24 mouse cellular contexts compared by ENCODE assay signal in genomic region chr5:146955651-146956050, GRCm38 (mm10). TPM values are rescaled to one million over a fixed set of nuclear protein-coding genes. Genes with fewer than 3 reads are reported as not detected.
DNase-seq lines count a peak whose midpoint lies in the region; ATAC-seq and TF ChIP-seq lines count a peak whose summit lies in the region.
"Had no signal": no experiment of that assay in that cellular context is flagged by ENCODE, and none has a peak within 500 bp of the region (broad histone marks: within the 10 kb centered on the region; RNA-seq: fewer than 3 reads in every experiment).

No protein-coding gene starts in this region.

- TF ChIP-seq CTCF in MEL (IDR thresholded peaks at IDR 0.05 in 2 of 3, conservative IDR thresholded peaks at IDR 0.05 in 1 of 3; ENCODE audit: control insufficient read depth in 1 of 3, insufficient read depth in 1 of 3, low read depth in 2 of 3, low read length in 3 of 3, poor library complexity in 1 of 3, severe bottlenecking in 1 of 3) = no peak

- H3K4me1 ChIP-seq in megakaryocyte, embryonic 14.5 days = peaks cover 2% of the 10 kb centered on the region; the same call in 1 of the 2 replicates
- 0 out of 4 replicates have a peak, but pooled peaks cover 0 to under 1% of the 10 kb centered on the region in 2 experiments for H3K4me1 ChIP-seq in MEL (ENCODE audit: control insufficient read depth in 1 of 2, insufficient read depth in 2 of 2, low read length in 2 of 2)
- H3K4me1 ChIP-seq in stomach, embryonic 16.5 days (ENCODE audit: control insufficient read depth, insufficient read depth, low read length) = no peaks in the 10 kb centered on the region
- H3K4me1 ChIP-seq: embryonic facial prominence, embryonic 13.5 days; embryonic facial prominence, embryonic 15.5 days; forebrain, embryonic 10.5 days; forebrain, embryonic 12.5 days had no signal

- no peak for TF ChIP-seq POLR2A in MEL (IDR thresholded peaks at IDR 0.05; ENCODE audit: control insufficient read depth in 1 of 2, insufficient read depth in 1 of 2, low read depth in 1 of 2, low read length in 2 of 2, poor library complexity in 1 of 2)

- H3K27me3 ChIP-seq in megakaryocyte, embryonic 14.5 days (replicated peaks) = no peaks in the 10 kb centered on the region
- no peaks in the 10 kb centered on the region for H3K27me3 ChIP-seq in MEL (ENCODE audit: control insufficient read depth in 1 of 2, insufficient read depth in 2 of 2, low read length in 2 of 2)
- H3K27me3 ChIP-seq in stomach, embryonic 16.5 days (ENCODE audit: control insufficient read depth, insufficient read depth, low read length) = no peaks in the 10 kb centered on the region
- H3K27me3 ChIP-seq: embryonic facial prominence, embryonic 13.5 days; embryonic facial prominence, embryonic 15.5 days; forebrain, embryonic 12.5 days; Patski had no signal

- H3K4me2 ChIP-seq in stomach, embryonic 16.5 days (ENCODE audit: low read depth, low read length) = no peak overlapping the region
- H3K4me2 ChIP-seq: embryonic facial prominence, embryonic 13.5 days; embryonic facial prominence, embryonic 15.5 days; forebrain, embryonic 12.5 days had no signal

- H3K4me3 ChIP-seq in megakaryocyte, embryonic 14.5 days (replicated peaks) = peak overlapping the region; percentile 47
- H3K4me3 ChIP-seq in MEL (ENCODE audit: control insufficient read depth in 1 of 2, insufficient read depth in 1 of 2, low read depth in 2 of 2, low read length in 2 of 2) = no peak overlapping the region
- H3K4me3 ChIP-seq in stomach, embryonic 16.5 days (replicated peaks; ENCODE audit: low read length) = no peak overlapping the region
- H3K4me3 ChIP-seq: embryonic facial prominence, embryonic 13.5 days; embryonic facial prominence, embryonic 15.5 days; erythroblast, embryonic 14.5 days; forebrain, embryonic 10.5 days; forebrain, embryonic 12.5 days had no signal

- no peak for DNase-seq in MEL (ENCODE audit: low read depth, low spot score)
- DNase-seq in layer of hippocampus, postnatal 36 days = no peak
- DNase-seq in adrenal gland, adult 2 months = no peak
- DNase-seq: adrenal gland, postnatal 10 days; adrenal gland, postnatal 25 days; cerebellum, adult 11 months; cerebellum, adult 18-20 months; cerebellum, adult 8-10 months; cerebellum, adult 9-11 months; cerebellum, postnatal 14 days; cerebellum, postnatal 36 days; embryo, embryonic 11 days had no signal

- no peak overlapping the region for H3K9ac ChIP-seq in MEL (ENCODE audit: control insufficient read depth, low read depth, low read length, poor library complexity, severe bottlenecking)
- H3K9ac ChIP-seq in stomach, embryonic 16.5 days (ENCODE audit: low read length) = no peak overlapping the region
- H3K9ac ChIP-seq: embryonic facial prominence, embryonic 13.5 days; embryonic facial prominence, embryonic 15.5 days; forebrain, embryonic 12.5 days had no signal

- no peak overlapping the region for H3K27ac ChIP-seq in MEL (ENCODE audit: control insufficient read depth, low read depth, low read length)
- H3K27ac ChIP-seq in stomach, embryonic 16.5 days (ENCODE audit: low read length) = no peak overlapping the region
- H3K27ac ChIP-seq: embryonic facial prominence, embryonic 13.5 days; embryonic facial prominence, embryonic 15.5 days; forebrain, embryonic 10.5 days; forebrain, embryonic 12.5 days had no signal

- ATAC-seq in megakaryocyte, adult 5-6 weeks (ENCODE audit: poor library complexity, severe bottlenecking) = no peak
- 0 out of 2 replicates have a peak, but pooled peaks have one; percentile 11 for ATAC-seq in stomach, embryonic 16.5 days (ENCODE audit: insufficient read depth, low FRiP score)
- ATAC-seq: activated CD4-positive, CD25-positive, alpha-beta regulatory T cell, adult 4 months; forebrain, embryonic 14.5 days; forebrain, embryonic 16.5 days; Patski had no signal

- H3K36me3 ChIP-seq in megakaryocyte, embryonic 14.5 days (replicated peaks; ENCODE audit: low read length) = peaks cover 100% of the 10 kb centered on the region
- peaks cover 0 to 25% of the 10 kb centered on the region in 2 experiments; a peak in 2 of 4 replicates for H3K36me3 ChIP-seq in MEL (ENCODE audit: control insufficient read depth in 1 of 2, insufficient read depth in 2 of 2, low read length in 2 of 2)
- peaks cover 36% of the 10 kb centered on the region; the same call in 1 of the 2 replicates for H3K36me3 ChIP-seq in stomach, embryonic 16.5 days (ENCODE audit: control insufficient read depth, insufficient read depth, low read length)

- no peaks in the 10 kb centered on the region for H3K9me3 ChIP-seq in megakaryocyte, embryonic 14.5 days
- H3K9me3 ChIP-seq in MEL (replicated peaks; ENCODE audit: insufficient read depth, low read length) = no peaks in the 10 kb centered on the region
- no peaks in the 10 kb centered on the region for H3K9me3 ChIP-seq in stomach, embryonic 16.5 days (replicated peaks; ENCODE audit: control insufficient read depth, low read length)
- H3K9me3 ChIP-seq: embryonic facial prominence, embryonic 13.5 days; embryonic facial prominence, embryonic 15.5 days; forebrain, embryonic 10.5 days; forebrain, embryonic 12.5 days had no signal

- TF ChIP-seq RAD21 in MEL (IDR thresholded peaks at IDR 0.05; ENCODE audit: low read depth, low read length) = no peak

- TF ChIP-seq EP300 in MEL (IDR thresholded peaks at IDR 0.05; ENCODE audit: low read depth in 1 of 2, low read length in 2 of 2) = no peak

- 85% methylated on average over 5 of the region's 5 CpGs for WGBS in stomach, embryonic 16.5 days

- no peaks in the 10 kb centered on the region; the same call in 1 of the 2 replicates for H3K79me2 ChIP-seq in MEL (ENCODE audit: control insufficient read depth, insufficient read depth, low read length, poor library complexity)

TF ChIP-seq in MEL, 35 proteins besides CTCF, POLR2A, EP300 and RAD21:
- peak; percentile 65; the same call in 1 of the 2 replicates for TF ChIP-seq ZMIZ1 (IDR thresholded peaks at IDR 0.05; ENCODE audit: low read depth, low read length)
- TF ChIP-seq POLR2AphosphoS5 (IDR thresholded peaks at IDR 0.05; ENCODE audit: borderline replicate concordance, low read depth, low read length) = peak; percentile 73; the same call in 1 of the 2 replicates
- no peak for TF ChIP-seq GABPA (IDR thresholded peaks at IDR 0.05; ENCODE audit: low read depth, low read length)
- TF ChIP-seq MEF2A (IDR thresholded peaks at IDR 0.05; ENCODE audit: extremely low read depth, insufficient replicate concordance, low read depth, low read length, poor library complexity, severe bottlenecking) = no peak
- TF ChIP-seq SMC3 (IDR thresholded peaks at IDR 0.05; ENCODE audit: low read depth, low read length) = no peak
- TF ChIP-seq NRF1 (IDR thresholded peaks at IDR 0.05; ENCODE audit: insufficient read depth, low read depth, low read length, poor library complexity, severe bottlenecking) = no peak

RNA-seq across cellular contexts. Expression of gene Gtf3a, which starts 7.2 kb away (rescaled TPM):
- polyA plus RNA-seq in megakaryocyte, embryonic 14.5 days (2012; ENCODE audit: insufficient read depth, low replicate concordance) = 63.5 and 83.9 TPM in 2 replicates
- 67.9 and 73.6 TPM in 2 replicates for total RNA-seq in megakaryocyte, adult 5-6 weeks (2015)
- 93.2 and 95.0 TPM in 2 replicates for total RNA-seq in megakaryocyte, adult 5-6 weeks (2017)
- total RNA-seq in MEL (2012; rRNA removed) = 173 and 177 TPM in 2 replicates
- 100 to 1,000 TPM in 1 of 2 experiments, not detected in 1; 204 TPM for polyA plus RNA-seq in MEL (2012; ENCODE audit: insufficient read depth in 1 of 2, insufficient read length in 2 of 2, low read depth in 1 of 2, low replicate concordance in 2 of 2, missing spikeins in 1 of 2)
- 102 and 109 TPM in 2 replicates for polyA plus RNA-seq in stomach, embryonic 16.5 days (2015; fragmentation: Nextera tagmentation; extraction: Ambion mirVana)
- total RNA-seq in layer of hippocampus, postnatal 36 days (2021) = 10 to 100 TPM; 21.6 to 25.8 TPM
- 10 to 100 TPM; 30.1 to 30.4 TPM for total RNA-seq in adrenal gland, adult 2 months (2021)
- 47.9 and 51.0 TPM in 2 replicates for polyA plus RNA-seq in adrenal gland, adult 2 months (2012; rRNA removed)

RNA-seq across cellular contexts. Expression of gene Mtif3, which starts 7.9 kb away (rescaled TPM):
- polyA plus RNA-seq in megakaryocyte, embryonic 14.5 days (2012; ENCODE audit: insufficient read depth, low replicate concordance) = 0.79 and 6.0 TPM in 2 replicates
- 7.1 and 8.9 TPM in 2 replicates for total RNA-seq in megakaryocyte, adult 5-6 weeks (2015)
- 30.7 and 37.1 TPM in 2 replicates for total RNA-seq in megakaryocyte, adult 5-6 weeks (2017)
- 22.3 and 22.7 TPM in 2 replicates for total RNA-seq in MEL (2012; rRNA removed)
- polyA plus RNA-seq in MEL (2012; ENCODE audit: insufficient read depth in 1 of 2, insufficient read length in 2 of 2, low read depth in 1 of 2, low replicate concordance in 2 of 2, missing spikeins in 1 of 2) = 10 to 100 TPM in 1 of 2 experiments, not detected in 1; 38.2 TPM
- polyA plus RNA-seq in stomach, embryonic 16.5 days (2015; fragmentation: Nextera tagmentation; extraction: Ambion mirVana) = 24.3 and 29.0 TPM in 2 replicates
- total RNA-seq in layer of hippocampus, postnatal 36 days (2021) = 10 to 100 TPM; 20.9 to 22.3 TPM
- 10 to 100 TPM; 29.0 to 39.8 TPM for total RNA-seq in adrenal gland, adult 2 months (2021)
- 8.6 and 9.5 TPM in 2 replicates for polyA plus RNA-seq in adrenal gland, adult 2 months (2012; rRNA removed)
